Mouse (Mus musculus) G1E-ER4 (cell line): ENCODE measurements around the gene Yipf2. TPM values are rescaled to one million over a fixed set of nuclear protein-coding genes. Genes with fewer than 3 reads are reported as not detected.

Experiments used
- GATA1 ChIP-seq: IDR thresholded peaks from one replicate; pipeline ENCODE4 v1.8.0; 2012; ENCODE audit warnings: low read length, inconsistent platforms
- polyA plus RNA-seq: library from polyadenylated mRNA; stranded (reverse); fragments of >175 nt; gene quantifications from 2 replicates; pipeline ENCODE4 v1.2.3, GENCODE M21; 2012

Gene Yipf2
- polyA plus RNA-seq, 1 experiment: 4.6 TPM

- TF ChIP-seq GATA1: no peak
Observed at GRCm38 (mm10) chr9:21606648-21607047, 14.0 kb upstream of the Yipf2 start.

- TF ChIP-seq GATA1: no peak
Observed at GRCm38 (mm10) chr9:21605865-21606264, 13.2 kb upstream of the Yipf2 start.

GRCm38 (mm10) chr9:21604119-21604518 lies 11.5 kb upstream of the Yipf2 start:
- no peak for TF ChIP-seq GATA1

- TF ChIP-seq GATA1: no peak
Observed at GRCm38 (mm10) chr9:21601722-21602399, 9.2 kb upstream of the Yipf2 start.

GRCm38 (mm10) chr9:21601073-21601472 lies 8.4 kb upstream of the Yipf2 start:
- TF ChIP-seq GATA1: no peak

- TF ChIP-seq GATA1: no peak
Observed at GRCm38 (mm10) chr9:21600186-21600585, 7.6 kb upstream of the Yipf2 start.

- TF ChIP-seq GATA1: no peak
Observed at GRCm38 (mm10) chr9:21598198-21598597, 5.6 kb upstream of the Yipf2 start.

GRCm38 (mm10) chr9:21594838-21595237 lies 2.2 kb upstream of the Yipf2 start:
- TF ChIP-seq GATA1: no peak

GRCm38 (mm10) chr9:21593122-21593721 lies 594 bp upstream of the Yipf2 start:
- no peak for TF ChIP-seq GATA1

GRCm38 (mm10) chr9:21591831-21592702 lies 561 bp downstream of the Yipf2 start:
- no peak for TF ChIP-seq GATA1

- TF ChIP-seq GATA1: no peak
Observed at GRCm38 (mm10) chr9:21591127-21591830, 1.3 kb downstream of the Yipf2 start.

GRCm38 (mm10) chr9:21589538-21589937 lies 3.1 kb downstream of the Yipf2 start:
- TF ChIP-seq GATA1: no peak

GRCm38 (mm10) chr9:21588350-21588749 lies 4.3 kb downstream of the Yipf2 start:
- no peak for TF ChIP-seq GATA1

- TF ChIP-seq GATA1: no peak
Observed at GRCm38 (mm10) chr9:21587678-21588349, 4.8 kb downstream of the Yipf2 start.

- TF ChIP-seq GATA1: no peak
Observed at GRCm38 (mm10) chr9:21585401-21585800, 7.2 kb downstream of the Yipf2 start.

GRCm38 (mm10) chr9:21578226-21578625 lies 14.4 kb downstream of the Yipf2 start:
- no peak for TF ChIP-seq GATA1
